Mouse (Mus musculus): ENCODE measurements around the gene Hoxa10. TPM values are rescaled to one million over a fixed set of nuclear protein-coding genes. Genes with fewer than 3 reads are reported as not detected.

Hoxa10 gene
- total RNA-seq, 1 experiment, result 0.80 TPM

- no peak for TF ChIP-seq MAFK (IDR thresholded peaks at IDR 0.05; ENCODE audit: insufficient read depth, low read depth, low read length)
- in situ Hi-C loops (cut with MboI; ENCODE audit: low sequenced_read_pairs in 2 of 2, unreplicated experiment in 2 of 2), result loop anchor here (10.0 to 25.0 kb wide), 2 partner anchors 62 to 1034 kb away; partner anchors contain the start of genes Creb5 (in 1 of the 2) and Evx1 (in 1 of the 2)
- H3K4me3 ChIP-seq (ENCODE audit: insufficient read depth in 1 of 2, low read depth in 1 of 2, low read length in 2 of 2, poor library complexity in 1 of 2, severe bottlenecking in 1 of 2), result no peak overlapping the region
- no peak overlapping the region for H3K27ac ChIP-seq (ENCODE audit: insufficient read depth, low read depth, low read length, poor library complexity, severe bottlenecking)
- no peaks in the 10 kb centered on the region for H3K9me3 ChIP-seq (ENCODE audit: control insufficient read depth, insufficient read depth, low read depth, low read length)
- no peak for DNase-seq (ENCODE audit: low read depth, low spot score)
- peaks cover 0 to 2% of the 10 kb centered on the region in 2 experiments; a peak in 1 of 4 replicates for H3K4me1 ChIP-seq (ENCODE audit: control insufficient read depth in 2 of 2, insufficient read depth in 2 of 2, low read length in 2 of 2, poor library complexity in 1 of 2)
- H3K36me3 ChIP-seq (ENCODE audit: control insufficient read depth, insufficient read depth, low read length, poor library complexity, severe bottlenecking), result no peaks in the 10 kb centered on the region
- H3K9ac ChIP-seq (ENCODE audit: insufficient read depth, low read depth, low read length, poor library complexity, severe bottlenecking), result no peak overlapping the region
Measured at GRCm38 (mm10) chr6:52252775-52253376, 12.2 kb upstream of the Hoxa10 start.

GRCm38 (mm10) chr6:52252016-52252774 lies 11.5 kb upstream of the Hoxa10 start:
- no peak overlapping the region for H3K9ac ChIP-seq (ENCODE audit: insufficient read depth, low read depth, low read length, poor library complexity, severe bottlenecking)

GRCm38 (mm10) chr6:52251177-52251879 lies 10.7 kb upstream of the Hoxa10 start:
- H3K36me3 ChIP-seq (ENCODE audit: control insufficient read depth, insufficient read depth, low read length, poor library complexity, severe bottlenecking), result no peaks in the 10 kb centered on the region
- H3K4me3 ChIP-seq (ENCODE audit: insufficient read depth in 1 of 2, low read depth in 1 of 2, low read length in 2 of 2, poor library complexity in 1 of 2, severe bottlenecking in 1 of 2), result no peak overlapping the region
- H3K27ac ChIP-seq (ENCODE audit: insufficient read depth, low read depth, low read length, poor library complexity, severe bottlenecking), result no peak overlapping the region
- H3K4me1 ChIP-seq (ENCODE audit: control insufficient read depth in 2 of 2, insufficient read depth in 2 of 2, low read length in 2 of 2, poor library complexity in 1 of 2), result peaks cover 0 to 2% of the 10 kb centered on the region in 2 experiments; a peak in 1 of 4 replicates
- no peak for TF ChIP-seq ZNF384 (IDR thresholded peaks at IDR 0.05; ENCODE audit: low read depth, low read length)
- no peak for TF ChIP-seq HCFC1 (IDR thresholded peaks at IDR 0.05; ENCODE audit: borderline replicate concordance, insufficient read depth, low read length)
- TF ChIP-seq CHD2 (IDR thresholded peaks at IDR 0.05; ENCODE audit: low read depth, low read length), result no peak
- TF ChIP-seq MAFK (IDR thresholded peaks at IDR 0.05; ENCODE audit: insufficient read depth, low read depth, low read length), result no peak
- no peaks in the 10 kb centered on the region for H3K9me3 ChIP-seq (ENCODE audit: control insufficient read depth, insufficient read depth, low read depth, low read length)
- DNase-seq (ENCODE audit: low read depth, low spot score), result no peak
- H3K9ac ChIP-seq (ENCODE audit: insufficient read depth, low read depth, low read length, poor library complexity, severe bottlenecking), result no peak overlapping the region
- in situ Hi-C loops (cut with MboI; ENCODE audit: low sequenced_read_pairs in 2 of 2, unreplicated experiment in 2 of 2), result loop anchor here (10.0 to 25.0 kb wide), 2 partner anchors 63 to 1036 kb away; partner anchors contain the start of genes Creb5 (in 1 of the 2) and Evx1 (in 1 of the 2)

More at GRCm38 (mm10) chr6:52252016-52252774, 11.5 kb upstream of the Hoxa10 start:
- TF ChIP-seq ZC3H11A (IDR thresholded peaks at IDR 0.05; ENCODE audit: borderline replicate concordance, low read depth, low read length), result no peak
- no peak for TF ChIP-seq CHD2 (IDR thresholded peaks at IDR 0.05; ENCODE audit: low read depth, low read length)
- no peak for TF ChIP-seq ZNF384 (IDR thresholded peaks at IDR 0.05; ENCODE audit: low read depth, low read length)
- no peak for TF ChIP-seq HCFC1 (IDR thresholded peaks at IDR 0.05; ENCODE audit: borderline replicate concordance, insufficient read depth, low read length)
- no peak for TF ChIP-seq MAFK (IDR thresholded peaks at IDR 0.05; ENCODE audit: insufficient read depth, low read depth, low read length)
- DNase-seq (ENCODE audit: low read depth, low spot score), result no peak
- in situ Hi-C loops (cut with MboI; ENCODE audit: low sequenced_read_pairs in 2 of 2, unreplicated experiment in 2 of 2), result loop anchor here (10.0 to 25.0 kb wide), 2 partner anchors 63 to 1035 kb away; partner anchors contain the start of genes Creb5 (in 1 of the 2) and Evx1 (in 1 of the 2)
- Histone ChIP-seq H3K4me3 (ENCODE audit: insufficient read depth in 1 of 2, low read depth in 1 of 2, low read length in 2 of 2, poor library complexity in 1 of 2, severe bottlenecking in 1 of 2) (no peak overlapping the region), H3K4me1 (ENCODE audit: control insufficient read depth in 2 of 2, insufficient read depth in 2 of 2, low read length in 2 of 2, poor library complexity in 1 of 2) (peaks cover 0 to 2% of the 10 kb centered on the region in 2 experiments; a peak in 1 of 4 replicates), H3K36me3 (ENCODE audit: control insufficient read depth, insufficient read depth, low read length, poor library complexity, severe bottlenecking) (no peaks in the 10 kb centered on the region), H3K27ac (ENCODE audit: insufficient read depth, low read depth, low read length, poor library complexity, severe bottlenecking) (no peak overlapping the region), H3K9me3 (ENCODE audit: control insufficient read depth, insufficient read depth, low read depth, low read length) (no peaks in the 10 kb centered on the region)

GRCm38 (mm10) chr6:52249826-52250225 lies 9.2 kb upstream of the Hoxa10 start:
- Histone ChIP-seq H3K9me3 (ENCODE audit: control insufficient read depth, insufficient read depth, low read depth, low read length) (no peaks in the 10 kb centered on the region), H3K9ac (ENCODE audit: insufficient read depth, low read depth, low read length, poor library complexity, severe bottlenecking) (no peak overlapping the region), H3K4me1 (ENCODE audit: control insufficient read depth in 2 of 2, insufficient read depth in 2 of 2, low read length in 2 of 2, poor library complexity in 1 of 2) (peaks cover 0 to 2% of the 10 kb centered on the region in 2 experiments; a peak in 1 of 4 replicates), H3K4me3 (ENCODE audit: insufficient read depth in 1 of 2, low read depth in 1 of 2, low read length in 2 of 2, poor library complexity in 1 of 2, severe bottlenecking in 1 of 2) (no peak overlapping the region), H3K36me3 (ENCODE audit: control insufficient read depth, insufficient read depth, low read length, poor library complexity, severe bottlenecking) (no peaks in the 10 kb centered on the region), H3K27ac (ENCODE audit: insufficient read depth, low read depth, low read length, poor library complexity, severe bottlenecking) (no peak overlapping the region)
- in situ Hi-C loops (cut with MboI; ENCODE audit: low sequenced_read_pairs in 2 of 2, unreplicated experiment in 2 of 2), result loop anchor here (10.0 to 25.0 kb wide), 2 partner anchors 65 to 1037 kb away; partner anchors contain the start of genes Creb5 (in 1 of the 2) and Evx1 (in 1 of the 2)
- no peak for DNase-seq (ENCODE audit: low read depth, low spot score)
- TF ChIP-seq HCFC1 (IDR thresholded peaks at IDR 0.05; ENCODE audit: borderline replicate concordance, insufficient read depth, low read length) (no peak), MAFK (IDR thresholded peaks at IDR 0.05; ENCODE audit: insufficient read depth, low read depth, low read length) (no peak), ZNF384 (IDR thresholded peaks at IDR 0.05; ENCODE audit: low read depth, low read length) (no peak), CHD2 (IDR thresholded peaks at IDR 0.05; ENCODE audit: low read depth, low read length) (no peak), ZC3H11A (IDR thresholded peaks at IDR 0.05; ENCODE audit: borderline replicate concordance, low read depth, low read length) (no peak)
